ENCODE assay signal across 25 mouse cellular contexts in genomic region chr13:98684144-98684900, GRCm38 (mm10). TPM values are rescaled to one million over a fixed set of nuclear protein-coding genes. Genes with fewer than 3 reads are reported as not detected.
DNase-seq lines count a peak whose midpoint lies in the region; ATAC-seq and TF ChIP-seq lines count a peak whose summit lies in the region.
"Had no signal": no experiment of that assay in that cellular context is flagged by ENCODE, and none has a peak within 500 bp of the region (broad histone marks: within the 10 kb centered on the region; RNA-seq: fewer than 3 reads in every experiment).

No protein-coding gene starts in this region.

- H3K9me3 ChIP-seq in lung, embryonic 14.5 days (ENCODE audit: low read depth, low read length), result no peaks in the 10 kb centered on the region
- no peaks in the 10 kb centered on the region; the same call in 1 of the 2 replicates for H3K9me3 ChIP-seq in limb, embryonic 12.5 days
- H3K9me3 ChIP-seq: embryonic facial prominence, embryonic 15.5 days; midbrain, embryonic 13.5 days had no signal

- H3K4me3 ChIP-seq in lung, embryonic 14.5 days (ENCODE audit: low read depth, low read length), result no peak overlapping the region
- no peak overlapping the region for H3K4me3 ChIP-seq in limb, embryonic 12.5 days (replicated peaks)
- H3K4me3 ChIP-seq: embryonic facial prominence, embryonic 15.5 days; layer of hippocampus, adult 2 months; midbrain, embryonic 13.5 days; myocyte had no signal

- no peak for TF ChIP-seq CTCF in lung, embryonic 14.5 days (IDR thresholded peaks at IDR 0.05; ENCODE audit: low read depth)

- H3K27me3 ChIP-seq in lung, embryonic 14.5 days (ENCODE audit: insufficient read depth, low read length), result no peaks in the 10 kb centered on the region
- peaks cover 13% of the 10 kb centered on the region; the same call in 1 of the 2 replicates for H3K27me3 ChIP-seq in limb, embryonic 12.5 days
- H3K27me3 ChIP-seq: embryonic facial prominence, embryonic 15.5 days; midbrain, embryonic 13.5 days had no signal

- intact Hi-C loops in heart, postnatal 10 days (cut with DNase I), result no loop called here

- H3K9ac ChIP-seq in lung, embryonic 14.5 days, result no peak overlapping the region
- no peak overlapping the region for H3K9ac ChIP-seq in limb, embryonic 12.5 days (replicated peaks)
- H3K9ac ChIP-seq: embryonic facial prominence, embryonic 15.5 days; hindbrain, embryonic 14.5 days; midbrain, embryonic 13.5 days had no signal

- H3K36me3 ChIP-seq in lung, embryonic 14.5 days (ENCODE audit: insufficient read depth), result no peaks in the 10 kb centered on the region
- H3K36me3 ChIP-seq in limb, embryonic 12.5 days, result no peaks in the 10 kb centered on the region
- H3K36me3 ChIP-seq: embryonic facial prominence, embryonic 15.5 days; midbrain, embryonic 13.5 days had no signal

- no peak overlapping the region for H3K4me2 ChIP-seq in lung, embryonic 14.5 days
- H3K4me2 ChIP-seq in limb, embryonic 12.5 days, result no peak overlapping the region
- H3K4me2 ChIP-seq: embryonic facial prominence, embryonic 15.5 days; hindbrain, embryonic 14.5 days; midbrain, embryonic 13.5 days had no signal

- ATAC-seq in lung, embryonic 14.5 days (ENCODE audit: insufficient read depth), result no peak
- ATAC-seq in granulocyte monocyte progenitor cell, adult 5-6 weeks (replicated peaks; ENCODE audit: poor library complexity, severe bottlenecking), result peak; percentile 15; the same call in 1 of the 2 replicates
- ATAC-seq in limb, embryonic 12.5 days (ENCODE audit: insufficient number of reproducible peaks, insufficient read depth, low FRiP score, low TSS enrichment, low read depth), result 0 out of 2 replicates have a peak, but pooled peaks have one; percentile 21
- ATAC-seq: forebrain, embryonic 14.5 days; midbrain, embryonic 13.5 days had no signal

- 58% methylated on average over 9 of the region's 9 CpGs for WGBS in lung, embryonic 14.5 days
- 43% methylated on average over 9 of the region's 9 CpGs for WGBS in limb, embryonic 12.5 days

- peaks cover 4% of the 10 kb centered on the region; the same call in 1 of the 2 replicates for H3K4me1 ChIP-seq in lung, embryonic 14.5 days (ENCODE audit: insufficient read depth)
- H3K4me1 ChIP-seq in limb, embryonic 12.5 days (replicated peaks), result peaks cover 26% of the 10 kb centered on the region

- peak overlapping the region; percentile 25; the same call in 1 of the 2 replicates for H3K27ac ChIP-seq in lung, embryonic 14.5 days (ENCODE audit: low read depth)
- peak overlapping the region; percentile 66 for H3K27ac ChIP-seq in limb, embryonic 12.5 days
- H3K27ac ChIP-seq: embryonic facial prominence, embryonic 15.5 days; hindbrain, embryonic 14.5 days; layer of hippocampus, adult 2 months; midbrain, embryonic 13.5 days had no signal

- DNase-seq in heart, adult 11 months, result peak; percentile 35
- DNase-seq in heart, postnatal 10 days, result no peak
- DNase-seq in lung, embryonic 14.5 days, result no peak
- DNase-seq in lung, postnatal 14 days, result no peak
- DNase-seq in thymus, postnatal 0 days (ENCODE audit: low spot score), result no peak
- no peak for DNase-seq in layer of hippocampus, postnatal 25 days (ENCODE audit: extremely low spot score in 1 of 2, low spot score in 1 of 2)
- DNase-seq: adrenal gland, adult 8-10 months; cerebellum, adult 8-10 months; heart, adult 18-20 months; liver; lung, postnatal 10 days; spleen, adult 18-20 months; thymus, postnatal 4 days had no signal

RNA-seq across cellular contexts. Expression of gene Tmem171, which starts 10.3 kb away (rescaled TPM):
- total RNA-seq in heart, postnatal 10 days (2021), result 10 to 100 TPM in 1 of 2 experiments, 1 to 10 TPM in 1; 9.6 to 12.0 TPM
- 13.9 and 15.4 TPM in 2 replicates for polyA plus RNA-seq in lung, embryonic 14.5 days (2014; fragmentation: Nextera tagmentation; extraction: Ambion mirVana)
- total RNA-seq in granulocyte monocyte progenitor cell, adult 5-6 weeks (2014; fragmentation: Nextera tagmentation), result not detected in 2 replicates
- not detected in 2 replicates for total RNA-seq in granulocyte monocyte progenitor cell, adult 5-6 weeks (2017)
- 0.18 TPM in 1 of 2 replicates, not detected in the other for polyA plus RNA-seq in limb, embryonic 12.5 days (2016; fragmentation: Nextera tagmentation; extraction: Ambion mirVana)
- 0.39 and 0.40 TPM in 2 replicates for polyA plus RNA-seq in thymus, postnatal 0 days (2015; fragmentation: Nextera tagmentation; extraction: Ambion mirVana)
- total RNA-seq in layer of hippocampus, postnatal 25 days (2021), result under 1 TPM; 0.42 to 0.54 TPM
- total RNA-seq: ES-E14 had no signal
- polyA plus RNA-seq: forebrain, embryonic 14.5 days; hindbrain, embryonic 14.5 days; midbrain, embryonic 13.5 days had no signal

RNA-seq across cellular contexts. Expression of gene Tmem174, which starts 47.1 kb away (rescaled TPM):
- not detected for total RNA-seq in heart, postnatal 10 days (2021)
- 0.08 TPM in 1 of 2 replicates, not detected in the other for polyA plus RNA-seq in lung, embryonic 14.5 days (2014; fragmentation: Nextera tagmentation; extraction: Ambion mirVana)
- total RNA-seq in granulocyte monocyte progenitor cell, adult 5-6 weeks (2014; fragmentation: Nextera tagmentation), result not detected in 2 replicates
- total RNA-seq in granulocyte monocyte progenitor cell, adult 5-6 weeks (2017), result not detected in 2 replicates
- polyA plus RNA-seq in limb, embryonic 12.5 days (2016; fragmentation: Nextera tagmentation; extraction: Ambion mirVana), result not detected in 2 replicates
- not detected in 2 replicates for polyA plus RNA-seq in thymus, postnatal 0 days (2015; fragmentation: Nextera tagmentation; extraction: Ambion mirVana)
- not detected for total RNA-seq in layer of hippocampus, postnatal 25 days (2021)
- total RNA-seq: adrenal gland, adult 8-10 months; ES-E14; gastrocnemius, adult 18-20 months; heart, adult 18-20 months had no signal
- polyA plus RNA-seq: forebrain, embryonic 14.5 days; heart, postnatal 0 days; hindbrain, embryonic 14.5 days; midbrain, embryonic 13.5 days; myocyte; testis, adult 2 months had no signal

Comparison
In these comparisons a context has a peak if more than half of its experiments do, and no peak if none do; other contexts are left out.
1. RNA of gene Tmem171, which starts 10.3 kb away (total RNA-seq): 9.6 to 12.0 TPM in heart, postnatal 10 days; 0.42 to 0.54 TPM in layer of hippocampus, postnatal 25 days and not detected in granulocyte monocyte progenitor cell, adult 5-6 weeks; every median in the first group is over 4 times any median in the second.